Mouse (Mus musculus) layer of hippocampus, adult 9-10 months (tissue): ENCODE measurements at regions not wholly inside any gene's neighbourhood (a gene's known extent, or its start where the extent isn't known, plus 50 kb on each side); places are given as distances from the start of the nearest gene placed in this dataset.

Source experiments
- DNase-seq: peaks from one replicate; pipeline ENCODE4 v3.0.0; 2022; ENCODE audit warnings: low spot score

DNA sequence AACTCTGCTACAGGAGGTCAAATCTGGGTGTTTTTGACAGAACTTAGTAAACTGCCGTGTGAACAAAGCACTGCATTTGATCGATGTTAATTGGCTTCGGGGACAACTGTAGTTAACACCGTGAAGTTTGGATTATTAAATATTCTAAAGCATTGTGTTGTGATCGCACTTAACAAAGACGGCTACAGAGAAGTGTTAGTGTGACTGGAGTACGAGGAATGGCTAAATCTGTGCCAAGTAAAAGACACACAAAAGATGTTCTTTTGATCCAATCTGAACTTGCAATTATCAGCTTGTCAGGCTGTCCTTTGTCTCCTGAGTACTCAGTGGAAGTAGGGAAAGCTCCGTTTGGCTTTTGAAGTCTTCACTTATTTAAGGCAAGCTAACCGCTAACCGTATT, 259.7 kb downstream of the Tmem182 start:
- no peak for DNase-seq

- DNase-seq = no peak
Observed at GRCm38 (mm10) chr1:41104869-41105268, 299.5 kb downstream of the Tmem182 start.

GRCm38 (mm10) chr1:41121636-41122175, 316.3 kb downstream of the Tmem182 start:
- DNase-seq = no peak

- no peak for DNase-seq
Observed at GRCm38 (mm10) chr1:41131410-41131809, 326.0 kb downstream of the Tmem182 start.

DNA sequence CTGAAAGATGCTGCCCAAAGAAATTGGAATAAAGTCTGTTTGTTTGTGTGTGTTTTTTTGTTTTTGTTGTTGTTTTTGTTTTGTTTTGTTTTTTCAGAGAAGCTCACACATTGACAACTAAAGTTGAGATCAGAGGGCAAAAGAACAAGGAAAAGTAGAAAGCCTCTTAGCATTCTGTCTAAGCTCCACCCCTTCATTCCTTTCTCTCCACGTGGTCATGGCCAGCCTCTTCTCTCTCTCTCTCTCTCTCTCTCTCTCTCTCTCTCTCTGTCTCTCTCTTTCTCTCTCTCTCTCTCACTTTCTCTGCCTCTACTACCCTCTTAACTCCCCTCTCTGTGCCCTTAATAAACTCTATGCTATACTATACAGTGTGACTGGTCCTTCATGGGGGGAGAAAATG, 327.7 kb downstream of the Tmem182 start:
- no peak for DNase-seq

- DNase-seq = no peak
Observed at GRCm38 (mm10) chr1:41133946-41134345, 328.5 kb downstream of the Tmem182 start.

DNA sequence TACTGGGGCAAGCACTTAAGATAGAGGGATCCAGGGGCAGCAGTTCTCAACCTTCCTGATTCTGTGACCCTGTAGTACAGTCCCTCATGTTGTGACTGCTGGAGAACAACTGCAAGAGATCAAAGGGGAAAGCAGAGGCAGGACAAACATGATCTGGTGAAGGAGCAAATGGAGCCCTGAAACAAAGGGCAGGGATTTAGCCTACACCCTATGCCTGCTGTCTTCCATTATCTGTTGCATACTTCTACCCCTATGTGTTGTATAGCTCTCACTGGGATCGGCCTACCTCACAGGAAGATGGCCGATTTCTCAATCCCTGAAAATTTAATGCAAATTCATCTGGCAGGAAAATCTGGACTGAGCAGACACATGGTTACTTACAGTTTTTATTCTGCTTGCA, 334.3 kb downstream of the Tmem182 start:
- no peak for DNase-seq

DNA sequence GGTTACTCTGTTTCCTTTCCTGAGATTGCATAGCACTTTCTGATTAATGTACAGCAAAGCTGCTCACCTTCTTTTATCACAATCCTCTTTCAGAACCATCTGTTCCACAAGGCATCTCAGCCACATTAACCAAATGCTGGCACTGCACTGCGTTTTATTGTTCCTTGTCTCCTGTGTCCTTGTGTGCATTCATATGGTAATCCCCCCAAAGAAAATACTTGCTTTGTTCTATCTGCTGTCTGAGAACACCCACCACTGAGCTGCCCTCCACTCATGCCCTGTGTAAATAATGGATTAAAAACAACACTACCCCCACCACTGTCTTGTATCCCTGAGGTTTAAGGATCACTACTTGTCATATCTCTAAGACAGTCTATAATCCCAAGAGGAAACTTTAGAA, 335.1 kb downstream of the Tmem182 start:
- DNase-seq = no peak

- no peak for DNase-seq
Observed at GRCm38 (mm10) chr1:41141992-41142391, 336.6 kb downstream of the Tmem182 start.

DNA sequence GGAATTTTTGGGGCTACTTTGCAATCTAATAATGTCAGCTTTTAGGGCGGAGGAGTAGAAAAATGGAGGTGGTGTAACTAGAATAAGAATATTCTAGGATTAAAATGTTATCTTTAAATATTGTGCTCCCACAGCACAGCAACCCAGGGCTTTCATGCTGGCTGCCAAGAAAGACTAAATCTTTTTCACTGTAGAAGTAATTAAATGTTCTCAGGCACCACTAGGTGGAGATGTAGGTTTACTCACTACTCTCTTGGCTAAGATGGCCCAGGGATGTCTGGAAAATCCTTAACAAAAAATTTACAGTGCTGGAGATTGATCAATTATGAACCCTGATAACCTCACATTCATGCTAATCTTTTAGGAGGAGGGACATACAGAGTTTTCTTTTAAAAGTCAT, 347.1 kb downstream of the Tmem182 start:
- DNase-seq = peak; percentile 18

GRCm38 (mm10) chr1:41153174-41153999, 348.0 kb downstream of the Tmem182 start:
- no peak for DNase-seq

DNA sequence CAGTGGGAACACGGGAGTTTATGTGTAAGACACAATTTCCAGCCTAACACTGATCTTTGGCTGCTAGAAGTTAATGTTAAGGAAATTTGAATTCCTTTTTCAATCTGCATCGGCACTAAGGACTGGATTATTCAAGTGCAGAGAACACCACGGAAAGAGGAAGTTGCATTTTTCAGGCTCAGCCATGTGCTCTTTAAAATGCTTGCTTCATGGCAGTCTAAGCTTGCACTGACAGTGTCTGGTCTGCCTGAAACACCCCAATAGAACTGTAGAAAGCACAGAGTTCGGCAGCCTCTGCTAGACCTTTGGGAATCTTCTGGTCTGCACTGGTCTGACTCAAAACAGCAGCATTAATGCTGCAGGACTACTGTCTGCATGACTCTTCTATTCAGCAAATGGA, 348.8 kb downstream of the Tmem182 start:
- DNase-seq = no peak

GRCm38 (mm10) chr1:41156946-41157345, 351.5 kb downstream of the Tmem182 start:
- DNase-seq = no peak

DNA sequence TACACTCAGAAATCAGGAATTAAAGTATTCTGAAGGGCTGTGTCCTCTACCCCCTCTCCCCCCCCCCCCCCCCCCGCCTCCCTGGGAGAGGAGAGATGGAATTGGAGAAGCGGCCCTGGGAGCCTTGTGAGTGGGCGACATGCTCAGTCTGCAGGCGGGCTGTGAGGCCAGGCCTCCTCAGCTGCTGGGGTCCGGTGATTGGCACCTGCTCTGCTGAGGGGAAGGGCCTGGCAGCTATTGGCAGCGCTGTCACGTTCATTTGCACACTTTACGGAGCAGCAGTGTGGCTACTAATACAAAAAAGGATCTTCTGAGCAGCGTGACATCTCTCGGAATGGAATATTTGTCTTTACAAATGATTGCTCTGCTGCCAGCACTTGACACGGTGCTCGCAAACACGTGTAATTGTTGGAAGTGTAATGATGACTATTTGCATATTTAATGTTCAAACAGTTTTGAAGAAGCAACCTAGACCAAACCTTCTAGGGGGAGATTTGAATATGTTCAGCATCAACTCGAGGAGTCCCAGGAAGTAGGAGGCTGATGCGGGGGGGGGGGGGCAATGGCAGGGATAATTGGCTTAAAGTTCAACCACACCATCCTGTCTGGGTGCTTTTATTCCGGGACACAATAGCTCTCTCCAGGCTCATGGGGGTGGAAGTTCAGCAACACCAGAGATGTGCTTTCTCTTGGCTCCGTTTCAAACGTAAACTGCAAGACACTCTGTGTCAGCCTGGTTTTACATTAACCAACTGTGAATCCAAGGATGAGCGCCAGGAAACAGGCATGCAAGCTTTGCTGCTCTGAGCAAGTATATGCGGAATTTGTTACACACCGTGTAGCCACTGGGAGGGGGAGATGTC, 352.5 kb downstream of the Tmem182 start:
- DNase-seq = no peak

DNA sequence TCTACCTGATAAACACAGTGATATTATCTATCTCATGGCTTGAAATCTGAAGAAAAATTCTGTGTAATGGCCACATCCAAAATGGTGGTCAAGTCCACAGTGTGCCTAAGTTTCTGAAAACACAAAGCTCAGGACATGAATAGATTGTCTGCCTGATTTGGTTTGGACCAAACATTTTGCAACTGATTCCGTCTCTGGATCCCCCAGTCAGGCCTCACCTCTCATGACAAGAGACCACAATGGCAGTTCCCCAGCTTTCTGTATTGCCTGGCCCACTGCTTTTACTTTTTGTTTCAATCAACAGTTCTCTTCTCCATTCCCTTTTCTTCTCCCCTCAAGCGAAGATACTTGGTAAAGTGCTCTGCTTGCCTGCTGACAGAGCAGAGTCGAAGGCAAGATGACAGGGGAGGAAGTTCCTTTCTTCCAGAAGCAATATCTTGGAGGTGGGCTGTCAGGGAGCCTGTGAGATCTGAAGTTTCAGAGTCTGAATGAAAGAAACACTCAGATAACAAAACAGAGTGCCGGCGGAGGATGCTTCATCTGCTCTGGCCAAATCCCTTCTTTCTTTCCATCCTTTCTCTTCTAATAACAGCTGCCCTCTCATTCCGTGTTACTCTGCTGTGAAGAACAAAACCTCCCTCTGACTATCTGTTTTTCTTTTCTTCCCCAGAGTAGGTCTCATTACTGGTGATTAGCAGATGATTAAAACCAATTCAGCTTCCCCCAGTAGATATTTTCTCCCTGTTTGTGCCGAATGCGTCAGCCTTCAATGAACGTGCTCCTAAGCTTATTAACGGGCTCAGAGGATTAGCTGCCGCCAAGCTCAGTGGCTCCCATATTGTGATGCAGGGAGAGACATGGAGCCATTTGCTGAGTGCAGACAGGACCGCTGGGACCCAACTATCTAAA, 360.7 kb downstream of the Tmem182 start:
- DNase-seq = no peak

DNA sequence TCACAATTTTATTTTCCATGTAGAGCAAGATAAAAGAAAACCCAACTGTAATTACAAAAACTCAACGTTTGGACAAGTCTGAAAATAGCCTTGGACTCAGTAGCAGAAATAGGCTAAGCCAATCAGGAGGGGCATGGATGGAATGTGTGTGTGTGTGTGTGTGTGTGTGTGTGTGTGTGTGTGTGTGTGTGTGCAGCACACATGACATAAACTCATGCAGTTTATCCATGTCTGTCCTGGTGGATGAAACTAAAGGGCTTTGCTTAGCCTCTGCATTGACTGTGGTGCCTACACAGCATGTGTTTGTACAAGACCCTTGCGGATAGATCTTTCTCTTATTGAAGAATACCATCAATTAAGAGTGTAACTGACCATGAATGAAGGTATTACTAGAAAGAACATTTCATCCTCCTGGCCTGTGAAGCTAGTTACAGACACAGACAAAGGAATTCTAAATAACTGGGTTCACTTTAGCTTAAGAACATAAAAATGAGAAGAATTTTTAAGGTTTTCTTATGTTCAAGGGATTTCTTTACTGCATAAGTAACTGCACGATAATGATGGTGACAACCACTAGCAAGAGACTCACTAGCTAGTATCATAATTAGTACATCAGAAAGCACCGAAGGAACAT, 361.5 kb downstream of the Tmem182 start:
- no peak for DNase-seq

- no peak for DNase-seq
Observed at GRCm38 (mm10) chr1:41186991-41187390, 381.6 kb downstream of the Tmem182 start.

GRCm38 (mm10) chr1:41212876-41213275, 407.5 kb downstream of the Tmem182 start:
- no peak for DNase-seq

DNA sequence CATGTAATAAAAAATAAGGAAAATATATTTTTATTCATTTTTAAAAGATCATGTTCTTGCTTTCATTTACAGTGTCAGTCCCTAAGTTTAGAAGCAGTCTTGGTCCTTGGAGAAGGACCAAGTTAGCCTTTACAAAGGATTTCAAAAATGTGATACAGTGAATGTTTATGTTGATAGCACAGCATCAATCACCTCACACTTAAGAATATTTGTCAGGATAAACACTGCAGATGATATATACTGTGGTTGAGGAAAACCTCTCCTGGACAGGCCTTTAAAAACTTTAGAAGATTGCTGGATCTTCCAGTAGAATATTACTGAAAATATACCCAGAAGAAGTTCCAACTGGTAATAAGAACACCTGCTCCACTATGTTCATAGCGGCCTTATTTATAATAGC, 420.4 kb downstream of the Tmem182 start:
- DNase-seq = no peak

DNA sequence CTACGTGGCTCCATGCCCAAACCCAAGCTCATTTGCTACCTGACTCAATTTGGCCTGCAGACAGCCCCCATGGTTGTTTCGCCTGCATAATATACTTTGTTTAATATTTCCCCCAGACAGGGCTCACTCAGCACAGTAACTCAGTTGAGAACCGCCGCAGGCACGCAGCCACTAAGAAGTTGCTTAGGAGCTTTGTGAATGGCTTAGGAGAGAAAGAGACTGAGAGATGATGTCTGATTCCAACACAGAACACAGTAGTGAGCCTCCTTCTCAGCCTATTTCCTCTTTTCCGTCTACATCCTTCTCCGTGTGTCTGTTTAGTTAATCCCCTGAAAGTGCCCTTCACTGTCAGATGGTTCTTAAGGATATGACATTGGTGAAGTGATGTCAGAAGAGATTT, 429.9 kb downstream of the Tmem182 start:
- DNase-seq = no peak

DNA sequence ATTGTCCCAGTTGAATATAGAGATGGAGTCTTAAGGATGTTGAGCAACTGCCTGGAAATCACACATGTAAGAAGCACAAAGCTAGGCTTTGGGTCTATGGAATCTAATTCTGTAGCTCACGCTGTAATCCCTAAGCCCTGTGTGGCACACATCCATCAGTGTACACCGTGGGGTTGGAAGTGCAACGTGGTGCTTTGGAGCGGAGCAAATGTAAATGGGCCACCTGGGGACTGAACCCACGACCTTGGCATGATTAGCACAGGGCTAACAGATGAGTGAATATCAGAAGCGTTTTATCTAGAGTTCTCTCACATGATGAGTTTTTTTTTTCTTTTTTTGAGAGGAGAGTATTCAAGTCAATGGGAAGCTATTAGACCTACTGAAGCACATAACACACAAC, 437.6 kb downstream of the Tmem182 start:
- no peak for DNase-seq
